Mouse (Mus musculus): ENCODE results near the gene 1700017B05Rik.
"Not testable (repeated sequence)": the region's sequence is repeated elsewhere in the genome, so short reads cannot be mapped to it uniquely, and the experiment has no call there.

Gene 1700017B05Rik

GRCm38 (mm10) chr9:57220356-57220755 lies 42.1 kb downstream of the 1700017B05Rik start:
- DNase-seq (ENCODE audit: low read depth, low spot score): no peak

DNA sequence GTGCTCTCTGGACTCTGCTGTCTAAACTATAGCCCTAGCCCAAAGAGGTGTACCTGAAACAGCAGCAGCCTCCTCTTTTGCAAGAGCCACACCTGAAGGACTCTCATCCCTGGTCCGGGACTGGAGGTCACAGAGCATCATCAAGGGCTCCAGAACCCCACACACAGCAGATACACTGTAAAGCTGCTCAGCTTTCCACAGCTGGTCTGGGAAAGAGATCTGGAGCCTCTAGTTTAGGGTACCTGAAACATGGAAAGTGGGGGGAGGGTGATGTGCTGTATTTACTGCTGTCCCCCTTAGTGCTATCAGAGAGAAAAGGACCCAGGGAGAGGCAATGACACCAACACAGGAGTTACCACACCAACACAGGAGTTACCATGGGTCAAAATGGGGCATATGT lies 42.9 kb downstream of the 1700017B05Rik start:
- no peak for DNase-seq (ENCODE audit: low read depth, low spot score)

DNA sequence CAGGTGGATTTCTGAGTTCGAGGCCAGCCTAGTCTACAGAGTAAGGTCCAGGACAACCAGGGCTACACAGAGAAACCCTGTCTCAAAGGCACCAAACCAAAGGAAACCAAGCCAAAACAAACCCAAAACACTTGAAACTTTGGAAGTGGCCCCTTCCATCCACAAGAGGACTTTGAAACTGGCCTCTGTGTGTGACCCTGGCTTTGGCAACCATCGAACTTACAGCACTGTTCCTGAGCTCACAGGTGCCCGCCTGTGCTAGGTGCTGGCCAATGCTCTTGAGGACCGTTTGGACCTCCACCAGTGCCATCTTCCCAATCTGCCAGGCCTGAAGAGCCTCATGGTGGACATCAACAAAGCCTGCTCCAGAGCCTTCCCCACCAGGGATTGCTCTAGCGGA lies 43.6 kb downstream of the 1700017B05Rik start:
- DNase-seq (ENCODE audit: low read depth, low spot score): no peak

- no peak for DNase-seq (ENCODE audit: low read depth, low spot score)
Measured at GRCm38 (mm10) chr9:57217220-57217619, 45.2 kb downstream of the 1700017B05Rik start.

- no peak for DNase-seq (ENCODE audit: low read depth, low spot score)
Measured at GRCm38 (mm10) chr9:57214500-57214899, 47.9 kb downstream of the 1700017B05Rik start.

- DNase-seq (ENCODE audit: low read depth, low spot score): no peak
Measured at GRCm38 (mm10) chr9:57212448-57213222, 49.8 kb downstream of the 1700017B05Rik start.

GRCm38 (mm10) chr9:57209316-57209715 lies 53.1 kb downstream of the 1700017B05Rik start:
- peak; percentile 13 for DNase-seq (ENCODE audit: low read depth, low spot score)

DNA sequence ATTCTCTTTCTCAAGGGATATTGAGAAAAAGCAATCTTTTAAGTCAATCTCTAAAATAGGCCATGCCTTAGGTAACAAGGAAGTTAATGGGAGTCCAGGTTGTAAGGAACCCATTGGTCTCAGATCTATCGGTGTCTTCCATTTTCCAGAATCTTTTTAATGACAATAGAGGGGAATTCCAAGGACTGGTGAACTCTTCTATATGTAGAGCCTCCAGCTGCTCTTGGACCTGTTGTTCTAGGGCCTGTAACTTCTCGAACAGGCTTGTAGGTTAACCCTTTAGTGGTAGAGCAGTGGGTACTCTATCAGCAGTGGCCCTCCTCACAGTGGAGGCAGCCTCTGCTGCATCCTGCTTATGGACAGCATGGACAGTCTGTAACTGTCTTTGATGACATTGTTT lies 55.5 kb downstream of the 1700017B05Rik start:
- DNase-seq (ENCODE audit: low read depth, low spot score): no peak

GRCm38 (mm10) chr9:57203571-57203970 lies 58.8 kb downstream of the 1700017B05Rik start:
- not testable (repeated sequence) for DNase-seq (ENCODE audit: low read depth, low spot score)
